Mouse (Mus musculus) B cell, adult 2 months (primary cell): ENCODE results near the gene Olfr98.
A peak's percentile ranks its signal among the peaks of the same experiment; 100 is the strongest.
"Not testable (repeated sequence)": the region's sequence is repeated elsewhere in the genome, so short reads cannot be mapped to it uniquely, and the experiment has no call there.

Source experiments
- DNase-seq, 2 experiments: peaks; one replicate each; pipeline ENCODE4 v3.0.0; 2022

Gene Olfr98

DNA sequence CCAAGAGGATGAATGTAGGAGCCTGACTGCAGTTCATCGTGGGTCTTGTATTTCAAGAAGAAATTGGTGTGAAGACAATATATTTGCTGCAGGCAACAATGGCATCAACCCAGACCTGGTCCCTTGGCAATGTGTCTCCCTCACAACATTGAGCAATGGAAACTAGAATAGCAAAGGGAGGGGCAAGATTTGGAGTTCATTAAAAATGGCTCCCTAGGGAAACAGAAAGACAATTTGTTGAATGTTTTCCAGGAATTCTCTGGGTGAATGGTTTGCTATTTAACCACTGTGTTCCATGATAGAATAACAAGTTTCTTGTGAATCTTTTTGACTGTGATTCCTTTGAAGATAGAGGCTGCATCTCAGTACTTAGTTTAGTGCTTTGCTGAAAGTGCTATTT is at the start of gene Olfr98:
Olfr98 (minus strand) TSS at position 124 of the 400 bp plus-strand sequence.
- no peak for DNase-seq

DNA sequence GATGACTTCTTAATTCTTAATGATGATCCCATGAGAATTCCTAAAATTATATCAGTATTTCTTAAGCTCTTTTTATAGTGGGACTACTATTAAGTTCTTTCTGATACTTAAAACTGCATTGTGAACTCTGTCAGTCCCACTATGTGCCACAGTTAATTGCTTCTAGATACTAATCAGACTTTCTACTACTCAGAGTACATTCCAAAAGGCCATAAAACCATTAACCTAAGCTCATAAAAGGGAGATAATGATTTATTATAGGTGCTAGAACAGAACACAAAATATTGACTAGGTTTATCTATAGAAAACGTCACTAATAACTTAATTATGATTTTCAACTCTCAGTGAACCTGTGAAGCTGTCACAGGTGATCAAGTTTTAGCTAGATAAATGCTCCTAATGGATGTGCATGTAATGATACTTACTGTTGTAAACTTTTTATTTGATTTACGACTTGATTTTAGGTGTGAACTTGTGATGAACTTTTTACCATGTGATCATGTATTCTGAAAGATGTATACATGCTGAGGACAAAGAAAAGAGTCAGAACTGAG is 46.7 kb upstream of the Olfr98 start:
- DNase-seq = no peak

DNA sequence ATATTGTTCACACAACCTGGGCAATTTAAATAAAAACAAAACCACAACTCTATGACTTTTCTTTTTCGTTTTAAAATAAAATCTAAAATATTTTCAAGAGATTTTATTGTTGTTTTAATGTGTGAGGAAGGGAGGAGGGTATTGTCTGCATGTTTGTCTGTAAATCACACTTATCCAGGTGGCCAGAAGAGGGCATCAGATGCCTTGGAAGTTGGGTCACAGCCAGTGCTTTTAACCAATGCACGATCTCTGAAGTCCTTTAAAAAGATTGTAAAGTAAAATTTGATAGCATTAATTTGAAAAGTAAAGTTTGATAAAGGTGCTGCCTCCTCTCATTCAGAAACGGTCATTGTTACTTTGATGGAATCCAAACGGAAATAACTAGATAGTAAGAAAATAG is 44.9 kb upstream of the Olfr98 start:
- DNase-seq = no peak

DNA sequence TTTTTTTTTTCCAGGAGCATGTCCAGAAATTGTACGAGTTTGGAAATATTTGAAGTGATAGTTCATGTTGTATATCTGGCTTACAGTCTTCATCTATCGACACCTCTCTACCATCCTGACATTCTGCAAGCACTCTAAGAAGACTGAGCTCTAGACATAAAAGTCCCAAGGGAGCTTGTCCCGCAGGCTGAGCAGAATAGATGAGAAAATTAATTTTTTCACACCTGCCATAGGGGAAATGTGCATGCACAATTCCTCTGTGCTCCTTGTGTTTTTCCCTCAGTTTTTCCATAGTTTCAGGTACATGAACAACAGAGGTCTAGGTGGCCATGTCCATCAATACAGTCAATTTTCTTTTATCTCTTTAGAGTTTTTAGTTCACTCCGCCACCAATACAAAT is 40.7 kb upstream of the Olfr98 start, which contains the start of gene Olfr101:
Olfr101 (minus strand) TSS at position 101 of the 400 bp plus-strand sequence.
- DNase-seq = no peak

DNA sequence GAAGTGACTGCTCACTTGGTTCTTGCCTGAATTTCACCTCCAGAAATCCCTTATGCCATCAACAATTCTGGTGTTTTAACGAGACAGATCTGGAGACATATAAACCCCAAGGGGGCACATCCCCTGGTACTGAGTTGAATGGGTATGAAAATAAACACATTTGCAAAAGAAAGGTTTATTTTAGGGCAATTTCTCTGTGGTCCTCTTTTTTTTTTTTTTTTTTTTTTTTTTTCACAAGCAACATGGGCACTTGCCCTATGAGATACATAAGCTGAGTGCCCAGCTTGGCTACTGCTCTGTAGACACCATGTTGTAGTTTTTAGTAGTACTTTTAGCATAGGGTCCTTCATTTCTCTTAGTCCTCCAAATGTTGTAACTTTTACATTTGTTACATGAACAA is 19.8 kb upstream of the Olfr98 start, which contains the start of gene Olfr99:
Olfr99 (minus strand) TSS at position 101 of the 400 bp plus-strand sequence.
- DNase-seq = no peak

DNA sequence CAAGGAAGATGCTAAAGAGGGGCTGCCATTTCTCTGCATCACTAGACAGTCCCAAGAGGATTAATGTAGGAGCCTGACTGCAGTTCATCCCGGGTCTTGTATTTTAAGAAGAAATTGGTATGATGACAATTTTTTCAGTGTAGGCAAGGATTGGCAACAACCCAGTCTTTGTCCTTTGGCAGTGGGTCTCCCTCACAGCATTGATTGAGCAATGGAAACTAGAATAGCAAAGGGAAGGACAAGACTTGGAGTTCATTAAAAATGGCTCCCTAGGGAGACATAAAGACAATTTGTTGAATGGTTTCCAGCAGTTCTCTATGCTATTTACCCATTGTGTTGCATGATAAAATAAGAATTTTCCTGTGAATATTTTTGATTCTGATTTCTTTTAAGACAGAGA is 16.8 kb upstream of the Olfr98 start:
- DNase-seq = no peak

DNA sequence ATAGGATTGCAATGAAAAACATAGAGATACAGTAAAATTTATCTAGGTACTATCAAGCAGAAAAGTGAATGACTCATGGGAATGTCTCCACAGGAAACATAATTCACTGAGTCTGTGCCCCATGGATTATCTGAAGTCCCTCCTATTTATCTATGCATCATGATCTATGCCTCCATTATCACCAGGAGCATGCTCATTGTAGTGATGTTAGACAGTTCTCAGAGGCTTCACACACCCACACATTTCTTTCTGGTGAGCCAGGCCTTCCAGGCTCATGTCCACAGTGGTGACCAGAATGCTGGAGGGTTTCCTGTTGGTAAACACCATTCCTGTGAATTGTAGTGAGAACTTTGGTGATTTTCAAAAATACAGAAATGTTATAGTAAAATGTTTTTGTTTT is 13.0 kb upstream of the Olfr98 start:
- DNase-seq = no peak

DNA sequence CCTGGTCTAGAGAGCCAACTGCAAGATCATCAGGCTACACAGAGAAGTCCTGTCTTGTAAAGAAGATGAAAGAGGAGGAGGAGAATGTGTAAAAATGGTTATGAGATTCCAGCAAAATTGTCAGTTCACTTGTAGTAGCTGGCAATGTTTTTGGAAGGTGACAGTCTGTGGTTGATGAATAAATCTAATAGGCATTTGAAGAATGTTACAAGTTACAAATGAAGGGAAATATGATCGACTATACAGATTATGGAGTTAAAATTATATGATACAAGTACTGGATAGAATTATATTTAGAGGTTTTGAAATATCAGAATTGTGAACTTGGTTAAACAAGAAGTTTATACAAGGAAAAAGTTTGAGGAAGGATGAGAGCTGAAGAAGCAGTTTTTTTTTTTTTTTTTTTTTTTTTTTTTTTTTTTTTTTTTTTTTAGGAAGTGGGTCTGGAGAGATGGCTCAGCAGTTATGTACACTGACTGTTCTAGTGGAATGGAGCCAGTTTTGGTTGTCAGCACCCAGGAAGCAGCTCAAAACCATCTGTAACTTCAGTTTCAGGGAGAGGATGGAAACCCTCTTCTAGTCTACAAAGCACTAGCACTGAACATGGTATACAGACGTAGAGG is 12.2 kb upstream of the Olfr98 start:
- no peak for DNase-seq

DNA sequence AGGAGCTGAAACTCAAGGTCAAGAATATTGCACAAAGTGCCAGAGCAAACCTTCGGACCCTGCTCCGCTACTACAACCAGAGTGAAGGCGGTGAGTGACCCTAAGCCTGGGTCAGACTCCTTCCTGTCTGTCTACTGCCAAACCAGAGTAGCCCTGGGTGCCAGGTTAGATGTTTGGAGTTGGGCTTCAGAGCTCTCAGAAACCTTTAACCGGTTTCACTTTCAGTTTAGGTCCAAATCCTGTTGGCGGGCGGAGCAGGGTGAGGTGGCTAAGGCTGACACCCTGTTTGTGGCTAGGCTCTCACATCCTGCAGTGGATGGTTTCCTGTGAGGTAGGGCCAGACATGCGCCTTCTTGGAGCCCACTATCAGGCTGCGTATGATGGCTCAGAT is 7.1 kb upstream of the Olfr98 start:
- DNase-seq = peak; percentile 80 to 81

DNA sequence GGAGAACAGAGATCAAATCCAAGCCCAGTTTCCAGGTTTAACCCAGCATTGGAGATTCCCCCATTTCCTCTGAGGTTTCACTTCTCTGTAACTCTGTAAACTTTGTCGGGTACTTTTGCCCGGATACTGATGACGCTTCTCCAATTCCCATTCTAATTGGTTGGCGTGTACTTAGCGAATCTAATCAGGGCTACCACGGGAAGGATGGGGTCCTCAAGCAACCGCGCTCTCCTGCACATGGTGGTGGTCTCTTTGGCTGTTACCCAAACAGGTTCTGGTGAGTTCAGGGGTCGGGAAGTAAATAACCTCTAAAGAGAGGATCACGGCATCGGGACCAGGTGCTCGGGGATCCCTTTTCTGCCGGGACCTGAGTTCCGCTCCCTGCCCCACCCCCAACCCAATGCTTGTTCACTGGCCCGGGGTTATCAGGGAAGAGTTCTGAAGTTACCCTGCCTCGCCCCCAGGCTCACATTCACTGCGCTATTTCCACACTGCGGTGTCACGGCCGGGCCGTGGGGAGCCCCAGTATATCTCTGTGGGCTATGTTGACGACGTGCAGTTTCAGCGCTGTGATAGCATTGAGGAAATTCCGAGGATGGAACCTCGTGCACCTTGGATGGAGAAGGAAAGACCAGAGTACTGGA is 6.6 kb upstream of the Olfr98 start, which contains the start of gene H2-M3:
H2-M3 (plus strand) TSS at position 163 of the 644 bp plus-strand sequence.
- peak; percentile 95 to 96 for DNase-seq

DNA sequence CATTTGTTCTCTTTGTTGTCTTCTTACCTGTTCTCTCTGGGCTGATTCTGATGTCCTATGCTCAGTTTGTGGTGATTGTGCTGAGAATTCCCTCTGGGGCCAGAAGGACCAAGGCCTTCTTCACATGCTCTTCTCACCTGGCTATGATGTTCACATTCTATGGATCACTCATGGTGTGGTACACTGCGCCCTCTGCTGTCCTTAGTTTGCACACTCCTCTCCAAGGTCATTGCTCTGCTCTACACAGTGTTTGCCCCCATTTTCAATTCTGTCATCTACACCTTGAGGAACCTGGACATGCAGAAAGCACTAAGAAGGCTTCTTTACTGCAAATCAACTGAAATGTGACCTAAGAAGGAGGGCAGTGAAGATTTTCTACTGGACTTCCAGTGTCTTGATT is 13.0 kb downstream of the Olfr98 start:
- DNase-seq = peak; percentile 69 to 71

DNA sequence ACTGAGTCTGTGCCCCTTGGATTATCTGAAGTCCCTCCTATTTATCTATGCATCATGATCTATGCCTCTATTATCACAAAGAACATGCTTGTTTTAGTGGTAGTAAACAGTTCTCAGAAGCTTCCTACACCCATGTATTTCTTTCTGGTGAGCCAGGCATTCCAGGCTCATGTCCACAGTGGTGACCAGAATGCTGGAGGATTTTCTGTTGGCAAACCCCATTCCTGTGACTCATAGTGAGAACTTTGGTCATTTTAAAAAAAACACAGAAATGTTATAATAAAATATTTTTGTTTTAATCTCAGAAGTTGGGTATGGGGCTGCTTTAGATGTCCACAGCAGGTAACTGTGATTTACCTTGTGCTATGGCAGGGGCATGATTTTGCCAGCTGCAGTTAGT is 14.1 kb downstream of the Olfr98 start:
- no peak for DNase-seq

DNA sequence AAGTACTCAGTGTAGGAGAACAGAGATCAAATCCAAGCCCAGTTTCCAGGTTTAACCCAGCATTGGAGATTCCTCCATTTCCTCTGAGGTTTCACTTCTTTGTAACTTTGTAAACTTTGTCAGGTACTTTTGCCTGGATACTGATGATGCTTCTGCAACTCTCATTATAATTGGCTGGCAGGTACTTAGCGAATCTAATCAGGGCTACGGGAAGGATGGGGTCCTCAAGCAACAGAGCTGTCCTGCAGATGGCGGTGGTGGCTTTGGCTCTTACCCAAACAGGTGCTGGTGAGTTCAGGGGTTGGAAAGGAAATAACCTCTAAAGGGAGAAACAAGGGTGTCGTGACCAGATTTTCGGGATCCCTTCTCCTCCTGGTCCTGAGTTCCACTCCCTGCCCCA is 16.8 kb downstream of the Olfr98 start:
- peak; percentile 79 to 85 for DNase-seq

DNA sequence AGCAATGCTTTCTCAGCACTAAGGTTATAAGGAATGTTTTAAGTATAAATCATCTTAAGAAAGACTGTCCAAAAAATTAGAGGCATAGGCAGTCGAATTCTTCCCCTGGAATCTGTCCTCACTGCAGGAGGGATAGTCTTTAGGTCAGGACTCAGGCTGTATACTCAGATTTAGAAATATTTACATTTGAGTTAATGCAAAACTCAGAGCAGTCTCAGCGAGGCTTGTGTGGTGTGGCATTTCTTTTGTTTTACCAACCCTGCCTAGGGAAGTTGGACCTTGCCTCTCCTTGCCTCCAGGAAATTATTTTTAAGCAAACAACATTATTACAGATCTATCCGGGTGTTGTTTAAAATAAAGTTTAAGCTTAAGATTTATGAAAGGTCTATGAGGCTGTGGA is 21.4 kb downstream of the Olfr98 start:
- no peak for DNase-seq

DNA sequence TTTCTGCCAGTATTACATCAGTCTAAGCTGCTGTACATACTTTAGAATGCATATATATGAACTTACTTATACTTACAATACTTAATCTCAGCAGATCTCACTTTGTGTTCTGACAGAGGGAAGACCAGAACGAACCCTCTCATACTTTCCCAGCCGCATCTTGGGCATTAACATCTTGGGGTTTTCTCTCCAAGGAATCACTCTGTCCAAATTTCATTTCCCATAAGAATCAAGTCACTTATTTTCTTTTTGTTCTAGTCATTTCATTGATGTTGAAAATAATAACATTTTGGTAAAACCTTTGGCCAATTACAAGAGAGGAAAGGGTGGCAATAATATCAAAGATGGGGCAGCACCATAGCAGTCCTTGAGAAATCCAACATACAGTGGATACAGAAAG is 26.3 kb downstream of the Olfr98 start, which contains the start of gene Olfr97:
Olfr97 (minus strand) TSS at position 101 of the 400 bp plus-strand sequence.
- DNase-seq = not testable (repeated sequence)

DNA sequence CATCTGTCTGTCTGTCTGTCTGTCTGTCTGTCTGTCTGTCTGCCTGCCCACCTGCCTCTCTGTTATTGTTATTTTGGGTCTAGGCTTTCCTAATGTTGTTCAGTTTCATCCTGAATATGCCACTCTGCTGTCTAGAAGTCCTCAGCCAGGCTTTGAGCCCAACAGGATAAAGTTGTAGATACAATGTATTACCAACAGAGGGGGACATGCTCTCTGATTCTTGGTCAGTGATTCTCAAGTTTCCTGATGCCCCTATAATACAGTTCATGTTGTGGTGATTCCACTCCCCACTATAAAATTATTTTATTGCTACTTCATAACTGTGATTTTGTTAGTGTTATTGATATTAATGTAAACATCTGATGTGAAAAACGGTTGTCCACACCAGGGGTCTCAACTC is 41.7 kb downstream of the Olfr98 start:
- no peak for DNase-seq

DNA sequence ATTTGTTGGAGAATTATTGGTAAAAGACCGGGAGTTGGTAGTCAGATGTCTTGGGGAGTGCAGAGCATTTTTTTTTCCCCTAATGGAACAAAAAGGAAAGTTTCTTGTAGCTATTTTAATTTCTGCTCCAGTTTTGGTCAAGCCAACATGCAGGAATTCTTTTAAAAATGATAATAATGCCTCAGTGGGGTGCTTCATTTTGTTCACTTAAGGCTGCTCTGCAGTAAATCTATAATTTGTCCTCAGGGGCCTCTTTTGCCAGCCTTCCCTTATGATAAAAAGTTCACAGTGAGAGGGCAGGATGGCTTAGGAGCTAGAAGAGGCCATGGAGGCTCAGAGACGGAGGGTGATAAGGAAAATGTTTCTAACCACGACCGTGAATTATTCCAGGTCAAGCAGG is 43.7 kb downstream of the Olfr98 start, which contains the start of gene Olfr96:
Olfr96 (plus strand) TSS at position 301 of the 400 bp plus-strand sequence.
- no peak for DNase-seq

DNA sequence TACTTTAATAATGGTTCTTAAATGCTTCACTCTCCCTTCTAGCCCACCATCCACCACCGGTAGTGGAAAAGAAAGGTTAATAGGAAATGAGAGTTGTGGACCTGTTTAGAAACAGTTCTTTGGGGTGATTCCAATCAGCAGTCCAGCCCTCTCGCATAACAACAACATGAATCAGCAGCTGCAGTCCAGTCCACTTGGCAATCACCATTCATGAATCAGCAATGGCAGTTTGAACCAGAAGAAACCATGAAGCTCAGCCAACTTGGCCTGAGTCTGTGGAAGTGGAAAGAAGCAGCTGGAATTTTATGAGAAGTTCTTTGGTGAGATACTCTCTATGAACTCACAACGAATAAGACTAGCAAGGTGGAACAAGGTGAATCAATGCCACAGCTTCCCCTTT is 45.1 kb downstream of the Olfr98 start:
- no peak for DNase-seq

DNA sequence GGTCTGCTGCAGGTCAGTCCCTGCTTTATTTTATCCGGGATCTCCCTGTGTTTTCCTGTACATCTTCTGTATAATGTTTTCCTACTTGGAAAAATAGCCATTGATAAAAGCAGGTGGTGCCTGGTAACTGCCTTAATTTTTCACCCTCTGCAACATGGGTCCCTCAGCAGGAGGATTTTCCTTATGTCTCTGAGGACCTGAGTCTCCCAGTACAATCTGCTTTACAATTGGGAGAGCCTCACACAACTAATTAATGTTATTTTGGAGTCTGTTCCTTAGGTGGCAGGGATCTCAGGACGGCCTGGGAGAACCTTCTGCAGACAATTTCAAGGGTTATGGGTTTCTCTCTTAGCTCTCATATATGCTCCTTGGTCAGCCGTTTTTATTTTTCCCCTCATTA is 50.5 kb downstream of the Olfr98 start, which contains the start of gene Olfr95:
Olfr95 (minus strand) TSS at position 101 of the 400 bp plus-strand sequence.
- DNase-seq = no peak
